Mouse (Mus musculus) right cerebral cortex, postnatal 25 days (tissue): ENCODE measurements at regions not wholly inside any gene's neighbourhood (a gene's known extent, or its start where the extent isn't known, plus 50 kb on each side); places are given as distances from the start of the nearest gene placed in this dataset.

Experiments used
- DNase-seq: peaks from one replicate; pipeline ENCODE4 v3.0.0; 2022

GRCm38 (mm10) chr12:54448221-54448620, 208.2 kb downstream of the Sptssa start:
- DNase-seq: no peak

- no peak for DNase-seq
Observed at GRCm38 (mm10) chr12:54447354-54447753, 209.0 kb downstream of the Sptssa start.

- DNase-seq: no peak
Observed at GRCm38 (mm10) chr12:54446356-54446755, 210.0 kb downstream of the Sptssa start.

- DNase-seq: no peak
Observed at GRCm38 (mm10) chr12:54444416-54444815, 212.0 kb downstream of the Sptssa start.

- no peak for DNase-seq
Observed at GRCm38 (mm10) chr12:54443285-54443684, 213.1 kb downstream of the Sptssa start.

GRCm38 (mm10) chr12:54442408-54442807, 214.0 kb downstream of the Sptssa start:
- DNase-seq: no peak

GRCm38 (mm10) chr12:54440851-54441593, 215.4 kb downstream of the Sptssa start:
- no peak for DNase-seq

- DNase-seq: no peak
Observed at GRCm38 (mm10) chr12:54438793-54439192, 217.6 kb downstream of the Sptssa start.

- no peak for DNase-seq
Observed at GRCm38 (mm10) chr12:54425236-54425635, 221.6 kb upstream of the Egln3 start.

GRCm38 (mm10) chr12:54414829-54415228, 211.2 kb upstream of the Egln3 start:
- no peak for DNase-seq

GRCm38 (mm10) chr12:54414201-54414600, 210.5 kb upstream of the Egln3 start:
- DNase-seq: no peak

- DNase-seq: no peak
Observed at GRCm38 (mm10) chr12:54410038-54410605, 206.5 kb upstream of the Egln3 start.

GRCm38 (mm10) chr12:54408906-54409305, 205.2 kb upstream of the Egln3 start:
- DNase-seq: no peak

GRCm38 (mm10) chr12:54407301-54407896, 203.7 kb upstream of the Egln3 start:
- DNase-seq: no peak

- peak; percentile 44 for DNase-seq
Observed at GRCm38 (mm10) chr12:54405066-54405465, 201.4 kb upstream of the Egln3 start.

- DNase-seq: no peak
Observed at GRCm38 (mm10) chr12:54402591-54402990, 198.9 kb upstream of the Egln3 start.

- no peak for DNase-seq
Observed at GRCm38 (mm10) chr12:54401665-54402064, 198.0 kb upstream of the Egln3 start.

GRCm38 (mm10) chr12:54400084-54400483, 196.4 kb upstream of the Egln3 start:
- no peak for DNase-seq

- no peak for DNase-seq
Observed at GRCm38 (mm10) chr12:54398080-54398479, 194.4 kb upstream of the Egln3 start.

GRCm38 (mm10) chr12:54396952-54397351, 193.3 kb upstream of the Egln3 start:
- no peak for DNase-seq

GRCm38 (mm10) chr12:54396341-54396740, 192.7 kb upstream of the Egln3 start:
- no peak for DNase-seq

GRCm38 (mm10) chr12:54385401-54385800, 181.7 kb upstream of the Egln3 start:
- no peak for DNase-seq

- DNase-seq: no peak
Observed at GRCm38 (mm10) chr12:54384116-54384515, 180.5 kb upstream of the Egln3 start.

- DNase-seq: no peak
Observed at GRCm38 (mm10) chr12:54382965-54383364, 179.3 kb upstream of the Egln3 start.
